ENCODE assay signal across 8 mouse cellular contexts in genomic region chr16:91043461-91044248, GRCm38 (mm10). TPM values are rescaled to one million over a fixed set of nuclear protein-coding genes. Genes with fewer than 3 reads are reported as not detected.
A peak's percentile ranks its signal among the peaks of the same experiment; 100 is the strongest.
DNase-seq lines count a peak whose midpoint lies in the region; ATAC-seq lines count a peak whose summit lies in the region.

No protein-coding gene starts in this region.

- H3K27me3 ChIP-seq in heart, embryonic 15.5 days: no peaks in the 10 kb centered on the region
- H3K27me3 ChIP-seq in neural tube, embryonic 14.5 days (ENCODE audit: control insufficient read depth, insufficient read depth, low read length): no peaks in the 10 kb centered on the region

- peak overlapping the region; percentile 81 for H3K4me2 ChIP-seq in heart, embryonic 15.5 days
- H3K4me2 ChIP-seq in neural tube, embryonic 14.5 days (ENCODE audit: low read depth, low read length): peak overlapping the region; percentile 76

- H3K27ac ChIP-seq in heart, embryonic 15.5 days: peak overlapping the region; percentile 96
- H3K27ac ChIP-seq in neural tube, embryonic 14.5 days (ENCODE audit: low read depth, low read length): peak overlapping the region; percentile 97

- H3K9me3 ChIP-seq in heart, embryonic 15.5 days (replicated peaks): no peaks in the 10 kb centered on the region
- no peaks in the 10 kb centered on the region for H3K9me3 ChIP-seq in neural tube, embryonic 14.5 days (ENCODE audit: control insufficient read depth, low read length)

- under 1% methylated on average over 63 of the region's 63 CpGs for WGBS in heart, embryonic 15.5 days
- under 1% methylated on average over 38 of the region's 63 CpGs for WGBS in neural tube, embryonic 14.5 days

- peak overlapping the region; percentile 86 for H3K4me3 ChIP-seq in heart, embryonic 15.5 days
- H3K4me3 ChIP-seq in neural tube, embryonic 14.5 days (ENCODE audit: low read depth, low read length): peak overlapping the region; percentile 96

- peaks cover 15% of the 10 kb centered on the region for H3K4me1 ChIP-seq in heart, embryonic 15.5 days (replicated peaks)
- H3K4me1 ChIP-seq in neural tube, embryonic 14.5 days (ENCODE audit: control insufficient read depth, insufficient read depth, low read length): peaks cover 11% of the 10 kb centered on the region

- peaks cover 7% of the 10 kb centered on the region; the same call in 1 of the 2 replicates for H3K36me3 ChIP-seq in heart, embryonic 15.5 days
- H3K36me3 ChIP-seq in neural tube, embryonic 14.5 days (ENCODE audit: control insufficient read depth, insufficient read depth, low read length): no peaks in the 10 kb centered on the region; the same call in 1 of the 2 replicates

- DNase-seq in brain, adult 2 months (ENCODE audit: low read depth, low spot score): peak; percentile 75
- DNase-seq in kidney, postnatal 36 days: peak; percentile 64 to 77
- DNase-seq in lung, adult 18-20 months: peak; percentile 49 to 62
- peak; percentile 77 for DNase-seq in testis, postnatal 10 days (ENCODE audit: low spot score)

- peak overlapping the region; percentile 94 for H3K9ac ChIP-seq in heart, embryonic 15.5 days
- peak overlapping the region; percentile 93 for H3K9ac ChIP-seq in neural tube, embryonic 14.5 days (replicated peaks; ENCODE audit: low read depth, low read length)

- peak; percentile 41 for ATAC-seq in CD4-positive, CD25-positive, alpha-beta regulatory T cell, adult 4 months
- peak; percentile 26 for ATAC-seq in erythroblast, adult 5-6 weeks (replicated peaks; ENCODE audit: low FRiP score, poor library complexity, severe bottlenecking)
- ATAC-seq in heart, embryonic 15.5 days (replicated peaks; ENCODE audit: insufficient number of reproducible peaks, insufficient read depth, low FRiP score, low read depth): peak; percentile 80
- ATAC-seq in neural tube, embryonic 14.5 days (ENCODE audit: low read depth): peak; percentile 71

RNA-seq across cellular contexts. Expression of gene Paxbp1, which starts 0.7 kb away (rescaled TPM):
- polyA plus RNA-seq in CD4-positive, CD25-positive, alpha-beta regulatory T cell, adult 4 months (2017; shearing (Covaris generic)): 100 to 1,000 TPM; 121 to 128 TPM
- total RNA-seq in erythroblast, adult 5-6 weeks (2015; ENCODE audit: low replicate concordance): 30.9 and 35.5 TPM in 2 replicates
- 68.0 and 81.5 TPM in 2 replicates for total RNA-seq in erythroblast, adult 5-6 weeks (2017; ENCODE audit: low replicate concordance)
- polyA plus RNA-seq in heart, embryonic 15.5 days (2015; fragmentation: Nextera tagmentation; extraction: Ambion mirVana): 36.8 and 36.9 TPM in 2 replicates
- polyA plus RNA-seq in neural tube, embryonic 14.5 days (2014; fragmentation: Nextera tagmentation; extraction: Ambion mirVana): 89.2 and 96.1 TPM in 2 replicates

RNA-seq across cellular contexts. Expression of gene Synj1, which starts 32.5 kb away (rescaled TPM):
- polyA plus RNA-seq in CD4-positive, CD25-positive, alpha-beta regulatory T cell, adult 4 months (2017; shearing (Covaris generic)): 10 to 100 TPM; 30.6 to 40.9 TPM
- total RNA-seq in erythroblast, adult 5-6 weeks (2015; ENCODE audit: low replicate concordance): 166 and 169 TPM in 2 replicates
- 142 and 167 TPM in 2 replicates for total RNA-seq in erythroblast, adult 5-6 weeks (2017; ENCODE audit: low replicate concordance)
- polyA plus RNA-seq in heart, embryonic 15.5 days (2015; fragmentation: Nextera tagmentation; extraction: Ambion mirVana): 10.3 and 11.4 TPM in 2 replicates
- 62.7 and 72.0 TPM in 2 replicates for polyA plus RNA-seq in neural tube, embryonic 14.5 days (2014; fragmentation: Nextera tagmentation; extraction: Ambion mirVana)

RNA-seq across cellular contexts. Expression of gene 4932438H23Rik, which starts 51.3 kb away (rescaled TPM):
- polyA plus RNA-seq in CD4-positive, CD25-positive, alpha-beta regulatory T cell, adult 4 months (2017; shearing (Covaris generic)): 1 to 10 TPM; 1.5 to 2.0 TPM
- not detected in 2 replicates for total RNA-seq in erythroblast, adult 5-6 weeks (2015; ENCODE audit: low replicate concordance)
- total RNA-seq in erythroblast, adult 5-6 weeks (2017; ENCODE audit: low replicate concordance): not detected in 2 replicates
- 0.08 and 0.09 TPM in 2 replicates for polyA plus RNA-seq in heart, embryonic 15.5 days (2015; fragmentation: Nextera tagmentation; extraction: Ambion mirVana)
- polyA plus RNA-seq in neural tube, embryonic 14.5 days (2014; fragmentation: Nextera tagmentation; extraction: Ambion mirVana): 0.37 and 0.41 TPM in 2 replicates

Comparison
In these comparisons a context has a peak if more than half of its experiments do, and no peak if none do; other contexts are left out.
1. Peak in every context shown above with its lines: DNase-seq, ATAC-seq, H3K4me3 ChIP-seq and H3K27ac ChIP-seq.
2. ATAC-seq: peak in every context shown above with its lines; median percentile 80 in heart, embryonic 15.5 days; 71 in neural tube, embryonic 14.5 days; 41 in CD4-positive, CD25-positive, alpha-beta regulatory T cell, adult 4 months; 26 in erythroblast, adult 5-6 weeks.